Mouse (Mus musculus) midbrain, postnatal 0 days (tissue): ENCODE data around the gene Pip4k2a. TPM values are rescaled to one million over a fixed set of nuclear protein-coding genes. Genes with fewer than 3 reads are reported as not detected.

Experiments
- ATAC-seq: fragments of 200-750 bp; cut with Nextera tagmentation; 2 replicates; pipeline ENCODE4 v1.8.0; 2017; ENCODE audit warnings: moderate number of reproducible peaks, mild to moderate bottlenecking, moderate TSS enrichment, moderate library complexity; ENCODE audit not compliant: low FRiP score
- DNase-seq: peaks from one replicate; pipeline ENCODE4 v3.0.0-alpha.2; 2015; ENCODE audit warnings: low spot score
- H3K27ac ChIP-seq: fragments of 300-500 bp; sonication (generic); 2 replicates; pipeline ENCODE4 v1.5.1; 2014; ENCODE audit warnings: low read depth, mild to moderate bottlenecking, low read length, mixed read lengths
- H3K27me3 ChIP-seq: fragments of 300-500 bp; sonication (generic); 2 replicates; pipeline ENCODE4 v1.6.1; 2014; ENCODE audit warnings: low read length, control low read depth, mixed read lengths; ENCODE audit not compliant: insufficient read depth
- H3K36me3 ChIP-seq: fragments of 300-500 bp; sonication (generic); 2 replicates; pipeline ENCODE4 v1.6.1; 2014; ENCODE audit warnings: low read length, control low read depth, mixed read lengths; ENCODE audit not compliant: insufficient read depth
- H3K4me1 ChIP-seq: fragments of 300-500 bp; sonication (generic); 2 replicates; pipeline ENCODE4 v1.6.1; 2014; ENCODE audit warnings: mild to moderate bottlenecking, control low read depth, antibody characterized with exemption, low read length, mixed read lengths; ENCODE audit not compliant: insufficient read depth
- H3K4me2 ChIP-seq: fragments of 300-500 bp; sonication (generic); 2 replicates; pipeline ENCODE4 v1.6.1; 2014; ENCODE audit warnings: low read depth, mild to moderate bottlenecking, low read length, mixed read lengths; ENCODE audit not compliant: poor library complexity, severe bottlenecking
- H3K4me3 ChIP-seq: fragments of 300-500 bp; sonication (generic); 2 replicates; pipeline ENCODE4 v1.5.1; 2014; ENCODE audit warnings: low read depth, mild to moderate bottlenecking, low read length, moderate library complexity
- H3K9ac ChIP-seq: fragments of 300-500 bp; sonication (generic); replicated peaks from 2 replicates; pipeline ENCODE4 v1.6.1; 2014; ENCODE audit warnings: mild to moderate bottlenecking, low read length, moderate library complexity, mixed read lengths; ENCODE audit not compliant: poor library complexity, severe bottlenecking
- H3K9me3 ChIP-seq: fragments of 300-500 bp; sonication (generic); 2 replicates; pipeline ENCODE4 v1.6.1; 2016; ENCODE audit warnings: low read length, control low read depth
- CTCF ChIP-seq: IDR thresholded peaks from 2 replicates; pipeline ENCODE4 v1.5.1; 2016; ENCODE audit warnings: antibody characterized with exemption, mild to moderate bottlenecking
- WGBS: fragments of 180-500 bp; shearing (Covaris S2); extraction: QIAGEN DNeasy Blood & Tissue Kit; methylation state at CpG from one replicate; pipeline ENCODE4 v1.1.7; 2014; 5-methylcytosine and 5-hydroxymethylcytosine counted together
- polyA plus RNA-seq: library from polyadenylated mRNA; unstranded; fragments of >200 nt; fragmentation: Nextera tagmentation; extraction: Ambion mirVana; gene quantifications from 2 replicates; pipeline ENCODE4 v1.2.1, GENCODE M21; 2015
- total RNA-seq: library from RNA; depleted of rRNA; stranded (reverse); fragments of >200 nt; gene quantifications from 2 replicates; pipeline ENCODE4 v1.2.3, GENCODE M21; 2014

Gene Pip4k2a
- total and polyA plus RNA-seq, 2 experiments from 2014 or later: 7.1 to 8.1 TPM

GRCm38 (mm10) chr2:18923806-18924595, 73.9 kb downstream of the Pip4k2a start:
- Histone ChIP-seq H3K36me3 (no peaks in the 10 kb centered on the region), H3K4me1 (no peaks in the 10 kb centered on the region), H3K9me3 (no peaks in the 10 kb centered on the region), H3K9ac (no peak overlapping the region), H3K4me3 (no peak overlapping the region), H3K4me2 (no peak overlapping the region), H3K27me3 (no peaks in the 10 kb centered on the region), H3K27ac (no peak overlapping the region)
- ATAC-seq: no peak
- 58% methylated on average over 17 of the region's 17 CpGs for WGBS
- no peak for DNase-seq
- no peak for TF ChIP-seq CTCF

DNA sequence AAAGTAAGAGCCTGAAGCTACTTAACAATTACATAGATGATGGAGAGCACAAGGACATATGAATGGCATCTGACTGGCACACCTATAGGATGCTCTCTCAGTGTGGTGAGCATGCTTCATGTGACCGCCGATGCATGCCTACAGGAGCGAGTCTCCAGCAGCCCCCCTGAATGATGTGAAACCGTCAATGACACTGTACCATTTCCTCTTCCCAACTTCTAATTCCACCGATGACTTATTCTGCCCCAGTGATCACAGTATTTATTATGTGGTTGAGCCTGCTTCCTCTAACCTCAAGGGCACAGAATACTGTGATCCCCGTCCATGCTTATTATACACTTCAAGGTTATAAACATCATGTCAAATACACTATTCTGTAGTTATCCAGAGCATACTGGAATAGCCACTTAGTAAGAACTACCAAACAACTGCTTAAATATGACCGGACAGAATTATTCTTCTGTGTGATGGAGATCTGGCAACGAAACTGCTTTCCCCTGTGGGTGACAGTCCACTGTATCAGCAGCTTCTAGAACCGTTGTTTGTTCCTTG, 74.8 kb downstream of the Pip4k2a start:
- ATAC-seq: no peak
- WGBS: 77% methylated on average over 9 of the region's 9 CpGs

DNA sequence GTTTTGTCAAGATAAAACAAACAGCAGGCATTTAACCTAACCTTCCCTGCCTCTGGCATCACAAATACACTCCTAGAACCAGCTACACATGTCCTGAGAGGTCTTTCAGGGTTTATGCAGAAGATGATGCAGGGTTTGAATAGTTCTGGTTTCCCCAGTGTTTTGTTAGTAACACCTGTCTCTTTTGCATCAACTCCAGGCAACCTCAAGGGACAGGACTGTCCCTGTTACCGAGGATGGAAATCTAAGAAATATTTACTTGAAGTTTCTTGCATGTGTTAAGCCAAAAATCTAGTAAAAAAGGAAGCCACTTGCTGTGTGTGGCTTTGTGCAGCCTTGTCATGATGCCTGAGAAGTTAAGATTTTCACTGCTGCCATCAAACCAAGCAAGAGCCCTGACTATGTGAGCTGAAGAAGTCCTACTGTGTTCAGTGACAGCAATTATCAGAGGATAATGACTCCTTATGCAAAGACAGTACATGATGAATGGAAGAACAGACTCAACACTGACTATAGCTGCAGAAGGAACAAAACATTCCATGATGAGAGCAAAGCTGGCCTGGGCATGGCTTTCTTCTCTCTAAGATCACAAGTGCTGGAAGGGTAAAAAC, 76.3 kb downstream of the Pip4k2a start:
- ATAC-seq (no peak), DNase-seq (no peak)
- Histone ChIP-seq H3K4me1 (no peaks in the 10 kb centered on the region), H3K27me3 (no peaks in the 10 kb centered on the region), H3K4me2 (no peak overlapping the region), H3K36me3 (no peaks in the 10 kb centered on the region), H3K9ac (no peak overlapping the region), H3K4me3 (no peak overlapping the region), H3K27ac (no peak overlapping the region), H3K9me3 (no peaks in the 10 kb centered on the region)
- no peak for TF ChIP-seq CTCF
- WGBS: 47% methylated on average over 1 of the region's 1 CpGs

More for the DNA sequence above, 74.8 kb downstream of the Pip4k2a start:
- no peak overlapping the region for H3K27ac ChIP-seq
- no peak for TF ChIP-seq CTCF
- no peak overlapping the region for H3K4me3 ChIP-seq
- no peaks in the 10 kb centered on the region for H3K27me3 ChIP-seq
- no peak overlapping the region for H3K4me2 ChIP-seq
- DNase-seq: no peak
- H3K4me1 ChIP-seq: no peaks in the 10 kb centered on the region
- H3K36me3 ChIP-seq: no peaks in the 10 kb centered on the region
- H3K9me3 ChIP-seq: no peaks in the 10 kb centered on the region
- H3K9ac ChIP-seq: no peak overlapping the region

- ATAC-seq (no peak), DNase-seq (no peak)
- TF ChIP-seq CTCF: no peak
- Histone ChIP-seq H3K4me1 (peaks cover 9% of the 10 kb centered on the region), H3K36me3 (no peaks in the 10 kb centered on the region), H3K9ac (no peak overlapping the region), H3K4me2 (no peak overlapping the region), H3K27ac (no peak overlapping the region), H3K27me3 (no peaks in the 10 kb centered on the region), H3K9me3 (no peaks in the 10 kb centered on the region), H3K4me3 (no peak overlapping the region)
- 39% methylated on average over 2 of the region's 2 CpGs for WGBS
Measured at GRCm38 (mm10) chr2:18920461-18920877, 77.5 kb downstream of the Pip4k2a start.

GRCm38 (mm10) chr2:18919797-18920354, 78.0 kb downstream of the Pip4k2a start:
- no peak for ATAC-seq

GRCm38 (mm10) chr2:18917838-18918237, 80.1 kb downstream of the Pip4k2a start:
- Histone ChIP-seq H3K9ac (no peak overlapping the region), H3K4me2 (no peak overlapping the region), H3K9me3 (no peaks in the 10 kb centered on the region), H3K4me3 (no peak overlapping the region), H3K36me3 (no peaks in the 10 kb centered on the region), H3K27me3 (no peaks in the 10 kb centered on the region), H3K27ac (no peak overlapping the region), H3K4me1 (peaks cover 9% of the 10 kb centered on the region)
- no peak for TF ChIP-seq CTCF
- WGBS: 94% methylated on average over 2 of the region's 2 CpGs
- ATAC-seq (no peak), DNase-seq (no peak)

More at GRCm38 (mm10) chr2:18919797-18920354, 78.0 kb downstream of the Pip4k2a start:
- Histone ChIP-seq H3K9me3 (no peaks in the 10 kb centered on the region), H3K36me3 (no peaks in the 10 kb centered on the region), H3K27ac (no peak overlapping the region), H3K4me2 (no peak overlapping the region), H3K4me1 (peaks cover 9% of the 10 kb centered on the region), H3K27me3 (no peaks in the 10 kb centered on the region), H3K4me3 (no peak overlapping the region), H3K9ac (no peak overlapping the region)
- no peak for TF ChIP-seq CTCF
- DNase-seq: no peak
- WGBS: 69% methylated on average over 5 of the region's 5 CpGs
